Mouse (Mus musculus): ENCODE results near the gene Tmtc1. TPM values are rescaled to one million over a fixed set of nuclear protein-coding genes. Genes with fewer than 3 reads are reported as not detected.
A peak's percentile ranks its signal among the peaks of the same experiment; 100 is the strongest.

Tmtc1 gene
- 1.0 and 1.8 TPM in 2 replicates for polyA plus RNA-seq (2014; fragmentation: Nextera tagmentation; extraction: Ambion mirVana)

- Histone ChIP-seq H3K27ac (replicated peaks; ENCODE audit: low read depth, low read length) (no peak within 1 kb of the TSS), H3K4me3 (ENCODE audit: low read depth, low read length) (peak within 1 kb of the TSS; percentile 53), H3K9me3 (ENCODE audit: control insufficient read depth, low read length) (no peaks in the 10 kb centered on the region; the same call in 1 of the 2 replicates), H3K27me3 (ENCODE audit: control insufficient read depth, insufficient read depth, low read length) (peaks cover 16% of the 10 kb centered on the region), H3K9ac (ENCODE audit: low read length) (peak within 1 kb of the TSS; percentile 66), H3K4me1 (ENCODE audit: control insufficient read depth, insufficient read depth, low read length) (peaks cover 12% of the 10 kb centered on the region), H3K36me3 (ENCODE audit: control insufficient read depth, insufficient read depth, low read length) (no peaks in the 10 kb centered on the region), H3K4me2 (ENCODE audit: low read depth, severe bottlenecking) (peak within 1 kb of the TSS; percentile 90)
- ATAC-seq (ENCODE audit: insufficient number of reproducible peaks, low FRiP score, low TSS enrichment, low read depth), result peak; percentile 75
- DNase-seq (ENCODE audit: low spot score), result peak; percentile 85
- under 1% methylated on average over 84 of the region's 99 CpGs for WGBS
These were observed at the start of gene Tmtc1 for GRCm38 (mm10) chr6:148443726-148444701. Tmtc1 (minus strand) TSS chr6:148444389.

GRCm38 (mm10) chr6:148491849-148492248 lies 47.7 kb upstream of the Tmtc1 start:
- H3K36me3 ChIP-seq (ENCODE audit: control insufficient read depth, insufficient read depth, low read length), result no peaks in the 10 kb centered on the region
- ATAC-seq (ENCODE audit: insufficient number of reproducible peaks, low FRiP score, low TSS enrichment, low read depth) (no peak), DNase-seq (ENCODE audit: low spot score) (no peak)
- no peak overlapping the region for H3K4me3 ChIP-seq (ENCODE audit: low read depth, low read length)
- H3K27me3 ChIP-seq (ENCODE audit: control insufficient read depth, insufficient read depth, low read length), result no peaks in the 10 kb centered on the region
- H3K27ac ChIP-seq (replicated peaks; ENCODE audit: low read depth, low read length), result no peak overlapping the region
- H3K4me2 ChIP-seq (ENCODE audit: low read depth, severe bottlenecking), result no peak overlapping the region
- no peak overlapping the region for H3K9ac ChIP-seq (ENCODE audit: low read length)
- 79% methylated on average over 5 of the region's 5 CpGs for WGBS
- no peaks in the 10 kb centered on the region for H3K9me3 ChIP-seq (ENCODE audit: control insufficient read depth, low read length)
- H3K4me1 ChIP-seq (ENCODE audit: control insufficient read depth, insufficient read depth, low read length), result no peaks in the 10 kb centered on the region

- H3K9ac ChIP-seq (ENCODE audit: low read length), result no peak overlapping the region
- H3K9me3 ChIP-seq (ENCODE audit: control insufficient read depth, low read length), result no peaks in the 10 kb centered on the region
- 52% methylated on average over 3 of the region's 3 CpGs for WGBS
- no peak overlapping the region for H3K27ac ChIP-seq (replicated peaks; ENCODE audit: low read depth, low read length)
- no peaks in the 10 kb centered on the region for H3K4me1 ChIP-seq (ENCODE audit: control insufficient read depth, insufficient read depth, low read length)
- H3K27me3 ChIP-seq (ENCODE audit: control insufficient read depth, insufficient read depth, low read length), result no peaks in the 10 kb centered on the region
- no peak overlapping the region for H3K4me3 ChIP-seq (ENCODE audit: low read depth, low read length)
- ATAC-seq (ENCODE audit: insufficient number of reproducible peaks, low FRiP score, low TSS enrichment, low read depth) (no peak), DNase-seq (ENCODE audit: low spot score) (no peak)
- no peak overlapping the region for H3K4me2 ChIP-seq (ENCODE audit: low read depth, severe bottlenecking)
- no peaks in the 10 kb centered on the region for H3K36me3 ChIP-seq (ENCODE audit: control insufficient read depth, insufficient read depth, low read length)
These were observed 42.6 kb upstream of the Tmtc1 start for GRCm38 (mm10) chr6:148486756-148487155.

DNA sequence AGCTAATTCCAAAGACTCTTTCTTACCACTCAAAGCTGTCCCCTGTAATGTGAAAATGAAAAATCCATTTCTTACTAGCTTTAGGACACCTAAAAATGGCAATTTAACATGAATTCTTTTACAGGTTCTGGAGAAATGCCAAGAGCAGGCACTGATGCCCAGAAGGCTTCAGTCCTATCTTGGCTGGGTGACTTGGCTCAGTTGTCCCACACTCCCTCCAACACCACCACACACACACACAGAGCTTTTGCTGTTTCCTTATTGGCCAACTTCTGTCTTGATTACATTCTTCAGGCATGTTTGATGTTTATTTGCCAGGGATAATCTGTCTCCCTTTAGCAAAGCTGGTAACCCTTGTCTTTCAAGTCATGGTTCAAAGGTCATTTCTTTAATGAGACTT lies 37.7 kb upstream of the Tmtc1 start:
- Histone ChIP-seq H3K4me2 (ENCODE audit: low read depth, severe bottlenecking) (no peak overlapping the region), H3K4me1 (ENCODE audit: control insufficient read depth, insufficient read depth, low read length) (no peaks in the 10 kb centered on the region), H3K27me3 (ENCODE audit: control insufficient read depth, insufficient read depth, low read length) (no peaks in the 10 kb centered on the region), H3K4me3 (ENCODE audit: low read depth, low read length) (no peak overlapping the region), H3K9ac (ENCODE audit: low read length) (no peak overlapping the region), H3K36me3 (ENCODE audit: control insufficient read depth, insufficient read depth, low read length) (no peaks in the 10 kb centered on the region), H3K27ac (replicated peaks; ENCODE audit: low read depth, low read length) (no peak overlapping the region), H3K9me3 (ENCODE audit: control insufficient read depth, low read length) (no peaks in the 10 kb centered on the region)
- no peak for ATAC-seq (ENCODE audit: insufficient number of reproducible peaks, low FRiP score, low TSS enrichment, low read depth)
- no peak for DNase-seq (ENCODE audit: low spot score)

GRCm38 (mm10) chr6:148479671-148480237 lies 35.6 kb upstream of the Tmtc1 start:
- no peak for DNase-seq (ENCODE audit: low spot score)

GRCm38 (mm10) chr6:148478350-148478749 lies 34.2 kb upstream of the Tmtc1 start:
- Histone ChIP-seq H3K4me3 (ENCODE audit: low read depth, low read length) (no peak overlapping the region), H3K9me3 (ENCODE audit: control insufficient read depth, low read length) (no peaks in the 10 kb centered on the region), H3K36me3 (ENCODE audit: control insufficient read depth, insufficient read depth, low read length) (no peaks in the 10 kb centered on the region), H3K4me1 (ENCODE audit: control insufficient read depth, insufficient read depth, low read length) (no peaks in the 10 kb centered on the region), H3K27ac (replicated peaks; ENCODE audit: low read depth, low read length) (no peak overlapping the region), H3K4me2 (ENCODE audit: low read depth, severe bottlenecking) (no peak overlapping the region), H3K9ac (ENCODE audit: low read length) (no peak overlapping the region), H3K27me3 (ENCODE audit: control insufficient read depth, insufficient read depth, low read length) (no peaks in the 10 kb centered on the region)
- 81% methylated on average over 6 of the region's 6 CpGs for WGBS
- DNase-seq (ENCODE audit: low spot score), result no peak
- ATAC-seq (ENCODE audit: insufficient number of reproducible peaks, low FRiP score, low TSS enrichment, low read depth), result no peak

More at GRCm38 (mm10) chr6:148479671-148480237, 35.6 kb upstream of the Tmtc1 start:
- peak; percentile 60; the same call in 1 of the 2 replicates for ATAC-seq (ENCODE audit: insufficient number of reproducible peaks, low FRiP score, low TSS enrichment, low read depth)
- no peaks in the 10 kb centered on the region for H3K27me3 ChIP-seq (ENCODE audit: control insufficient read depth, insufficient read depth, low read length)
- no peak overlapping the region for H3K27ac ChIP-seq (replicated peaks; ENCODE audit: low read depth, low read length)
- H3K36me3 ChIP-seq (ENCODE audit: control insufficient read depth, insufficient read depth, low read length), result no peaks in the 10 kb centered on the region
- H3K4me2 ChIP-seq (ENCODE audit: low read depth, severe bottlenecking), result no peak overlapping the region
- H3K4me3 ChIP-seq (ENCODE audit: low read depth, low read length), result no peak overlapping the region
- 71% methylated on average over 2 of the region's 2 CpGs for WGBS
- H3K4me1 ChIP-seq (ENCODE audit: control insufficient read depth, insufficient read depth, low read length), result no peaks in the 10 kb centered on the region
- H3K9ac ChIP-seq (ENCODE audit: low read length), result no peak overlapping the region
- no peaks in the 10 kb centered on the region for H3K9me3 ChIP-seq (ENCODE audit: control insufficient read depth, low read length)

GRCm38 (mm10) chr6:148472289-148472688 lies 28.1 kb upstream of the Tmtc1 start:
- no peak for ATAC-seq (ENCODE audit: insufficient number of reproducible peaks, low FRiP score, low TSS enrichment, low read depth)
- Histone ChIP-seq H3K4me2 (ENCODE audit: low read depth, severe bottlenecking) (no peak overlapping the region), H3K4me1 (ENCODE audit: control insufficient read depth, insufficient read depth, low read length) (0 out of 2 replicates have a peak, but pooled peaks cover 2% of the 10 kb centered on the region), H3K9me3 (ENCODE audit: control insufficient read depth, low read length) (no peaks in the 10 kb centered on the region), H3K4me3 (ENCODE audit: low read depth, low read length) (no peak overlapping the region), H3K27ac (replicated peaks; ENCODE audit: low read depth, low read length) (no peak overlapping the region), H3K36me3 (ENCODE audit: control insufficient read depth, insufficient read depth, low read length) (no peaks in the 10 kb centered on the region), H3K27me3 (ENCODE audit: control insufficient read depth, insufficient read depth, low read length) (no peaks in the 10 kb centered on the region), H3K9ac (ENCODE audit: low read length) (no peak overlapping the region)
- DNase-seq (ENCODE audit: low spot score), result no peak
- WGBS, result 93% methylated on average over 3 of the region's 3 CpGs

GRCm38 (mm10) chr6:148467924-148468389 lies 23.8 kb upstream of the Tmtc1 start:
- WGBS, result 44% methylated on average over 2 of the region's 2 CpGs
- DNase-seq (ENCODE audit: low spot score) (peak; percentile 36), ATAC-seq (ENCODE audit: insufficient number of reproducible peaks, low FRiP score, low TSS enrichment, low read depth) (peak; percentile 75; the same call in 1 of the 2 replicates)
- Histone ChIP-seq H3K36me3 (ENCODE audit: control insufficient read depth, insufficient read depth, low read length) (no peaks in the 10 kb centered on the region), H3K9ac (ENCODE audit: low read length) (no peak overlapping the region), H3K4me2 (ENCODE audit: low read depth, severe bottlenecking) (no peak overlapping the region), H3K27ac (replicated peaks; ENCODE audit: low read depth, low read length) (no peak overlapping the region; the same call in 1 of the 2 replicates), H3K27me3 (ENCODE audit: control insufficient read depth, insufficient read depth, low read length) (no peaks in the 10 kb centered on the region), H3K9me3 (ENCODE audit: control insufficient read depth, low read length) (no peaks in the 10 kb centered on the region), H3K4me3 (ENCODE audit: low read depth, low read length) (no peak overlapping the region), H3K4me1 (ENCODE audit: control insufficient read depth, insufficient read depth, low read length) (0 out of 2 replicates have a peak, but pooled peaks cover 2% of the 10 kb centered on the region)
